ENCODE assay signal across 15 mouse cellular contexts in the genomic region with DNA sequence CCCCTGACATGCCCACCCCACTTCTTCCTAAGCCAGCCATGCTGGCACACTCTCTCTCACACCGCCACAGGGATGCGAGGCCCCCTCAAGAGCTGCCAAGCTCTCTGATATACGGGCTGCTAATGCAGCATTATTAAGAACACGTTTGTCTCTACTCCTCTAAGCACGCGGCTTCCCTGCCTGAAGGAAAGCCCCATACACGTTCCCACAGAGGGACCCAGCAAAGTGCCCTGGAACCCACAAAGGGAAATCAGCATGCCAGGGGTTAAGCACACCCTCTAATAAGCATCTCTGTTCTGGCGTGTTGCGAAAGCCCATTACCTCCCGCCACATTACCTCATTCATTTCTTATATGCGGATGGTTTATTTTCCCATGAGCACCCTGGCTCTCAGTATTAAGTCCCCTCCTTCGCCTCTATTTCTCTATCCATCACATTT.
DNase-seq lines count a peak whose midpoint lies in the region; ATAC-seq and TF ChIP-seq lines count a peak whose summit lies in the region.
"Had no signal": no experiment of that assay in that cellular context is flagged by ENCODE, and none has a peak within 500 bp of the region (broad histone marks: within the 10 kb centered on the region; RNA-seq: fewer than 3 reads in every experiment).

No protein-coding gene starts in this region.

- TF ChIP-seq CTCF in cortical plate, adult 2 months (IDR thresholded peaks at IDR 0.05; ENCODE audit: extremely low read depth, insufficient read depth, low read length), result no peak

- H3K9me3 ChIP-seq in heart, embryonic 15.5 days (replicated peaks), result no peaks in the 10 kb centered on the region
- H3K9me3 ChIP-seq in forebrain, embryonic 15.5 days, result no peaks in the 10 kb centered on the region
- H3K9me3 ChIP-seq in midbrain, embryonic 13.5 days, result no peaks in the 10 kb centered on the region
- H3K9me3 ChIP-seq: megakaryocyte, embryonic 14.5 days had no signal

- H3K27me3 ChIP-seq in heart, embryonic 15.5 days, result no peaks in the 10 kb centered on the region
- no peaks in the 10 kb centered on the region for H3K27me3 ChIP-seq in forebrain, embryonic 15.5 days
- H3K27me3 ChIP-seq in midbrain, embryonic 13.5 days, result no peaks in the 10 kb centered on the region
- H3K27me3 ChIP-seq: megakaryocyte, embryonic 14.5 days had no signal

- no peak overlapping the region for H3K4me3 ChIP-seq in heart, embryonic 15.5 days
- H3K4me3 ChIP-seq in cortical plate, adult 2 months (ENCODE audit: insufficient read depth, low read length), result peak overlapping the region; percentile 14; the same call in 1 of the 2 replicates
- 0 out of 2 replicates have a peak overlapping the region, but pooled peaks have one; percentile 7 for H3K4me3 ChIP-seq in forebrain, embryonic 15.5 days
- no peak overlapping the region for H3K4me3 ChIP-seq in midbrain, embryonic 13.5 days (replicated peaks)
- H3K4me3 ChIP-seq: erythroblast, embryonic 14.5 days; megakaryocyte, embryonic 14.5 days had no signal

- H3K27ac ChIP-seq in heart, embryonic 15.5 days, result 0 out of 2 replicates have a peak overlapping the region, but pooled peaks have one; percentile 9
- H3K27ac ChIP-seq in cortical plate, adult 2 months (ENCODE audit: insufficient read depth, low read length), result no peak overlapping the region
- H3K27ac ChIP-seq in forebrain, embryonic 15.5 days (replicated peaks), result peak overlapping the region; percentile 84
- H3K27ac ChIP-seq in midbrain, embryonic 13.5 days, result peak overlapping the region; percentile 83
- H3K27ac ChIP-seq: liver, embryonic 14.5 days had no signal

- no peak for ATAC-seq in heart, embryonic 15.5 days (replicated peaks; ENCODE audit: insufficient number of reproducible peaks, insufficient read depth, low FRiP score, low read depth)
- peak; percentile 68 for ATAC-seq in forebrain, embryonic 15.5 days (replicated peaks)
- peak; percentile 71 for ATAC-seq in midbrain, embryonic 13.5 days

- no peak for DNase-seq in heart, adult 18-20 months
- DNase-seq in gastrocnemius, adult 8-10 months (ENCODE audit: low spot score in 2 of 2), result no peak
- DNase-seq in spleen, postnatal 10 days (ENCODE audit: low spot score in 2 of 2), result no peak
- no peak for DNase-seq in embryo, embryonic 10 days (ENCODE audit: low spot score)
- DNase-seq: adrenal gland, postnatal 36 days; cerebellum, adult 2 months; kidney, adult 9 months; layer of hippocampus, postnatal 36 days had no signal

- 46% methylated on average over 12 of the region's 12 CpGs for WGBS in heart, embryonic 15.5 days
- WGBS in forebrain, embryonic 15.5 days, result 12% methylated on average over 12 of the region's 12 CpGs
- WGBS in midbrain, embryonic 13.5 days, result 50% methylated on average over 12 of the region's 12 CpGs

- H3K36me3 ChIP-seq in heart, embryonic 15.5 days, result no peaks in the 10 kb centered on the region
- no peaks in the 10 kb centered on the region for H3K36me3 ChIP-seq in forebrain, embryonic 15.5 days
- no peaks in the 10 kb centered on the region for H3K36me3 ChIP-seq in midbrain, embryonic 13.5 days

- H3K4me1 ChIP-seq in heart, embryonic 15.5 days (replicated peaks), result peaks cover 30% of the 10 kb centered on the region
- 0 out of 2 replicates have a peak, but pooled peaks cover 7% of the 10 kb centered on the region for H3K4me1 ChIP-seq in cortical plate, adult 2 months (ENCODE audit: control insufficient read depth, insufficient read depth, low read length)
- H3K4me1 ChIP-seq in forebrain, embryonic 15.5 days, result peaks cover 46% of the 10 kb centered on the region
- H3K4me1 ChIP-seq in midbrain, embryonic 13.5 days (replicated peaks), result peaks cover 45% of the 10 kb centered on the region

- no peak for TF ChIP-seq POLR2A in cortical plate, adult 2 months (IDR thresholded peaks at IDR 0.05; ENCODE audit: extremely low read depth, insufficient read depth, low read length)

- H3K9ac ChIP-seq in heart, embryonic 15.5 days, result no peak overlapping the region
- H3K9ac ChIP-seq in forebrain, embryonic 15.5 days (replicated peaks), result peak overlapping the region; percentile 35
- H3K9ac ChIP-seq in midbrain, embryonic 13.5 days (replicated peaks), result peak overlapping the region; percentile 42
- H3K9ac ChIP-seq: liver, embryonic 14.5 days had no signal

- no peak overlapping the region for H3K4me2 ChIP-seq in heart, embryonic 15.5 days
- peak overlapping the region; percentile 35 for H3K4me2 ChIP-seq in forebrain, embryonic 15.5 days (replicated peaks)
- peak overlapping the region; percentile 25 for H3K4me2 ChIP-seq in midbrain, embryonic 13.5 days (replicated peaks)

Comparison
In these comparisons a context has a peak if more than half of its experiments do, and no peak if none do; other contexts are left out.
1. H3K4me3 ChIP-seq: peak in cortical plate, adult 2 months (single experiment) and forebrain, embryonic 15.5 days (single experiment); none in heart, embryonic 15.5 days (single experiment) and midbrain, embryonic 13.5 days (single experiment).